Comparison of ENCODE assay signal across 9 mouse cellular contexts in genomic region chr1:43143284-43143683, GRCm38 (mm10). TPM values are rescaled to one million over a fixed set of nuclear protein-coding genes. Genes with fewer than 3 reads are reported as not detected.
DNase-seq lines count a peak whose midpoint lies in the region; ATAC-seq and TF ChIP-seq lines count a peak whose summit lies in the region.
"Had no signal": no experiment of that assay in that cellular context is flagged by ENCODE, and none has a peak within 500 bp of the region (broad histone marks: within the 10 kb centered on the region; RNA-seq: fewer than 3 reads in every experiment).

No protein-coding gene starts in this region.

- H3K4me3 ChIP-seq in cortical plate, adult 2 months (ENCODE audit: insufficient read depth, low read length): no peak overlapping the region
- H3K4me3 ChIP-seq: liver, embryonic 13.5 days had no signal

- DNase-seq in cerebellum, postnatal 14 days: peak; percentile 17 to 29
- no peak for DNase-seq in cerebellum, adult 11 months
- DNase-seq in kidney, adult 9 months: peak; percentile 38
- DNase-seq in kidney, adult 11 months: no peak
- peak; percentile 24 for DNase-seq in 416B (ENCODE audit: low read depth)
- DNase-seq in neural tube, embryonic 10.5 days (ENCODE audit: extremely low spot score, low spot score): no peak
- DNase-seq: liver, embryonic 13.5 days had no signal

- no peak for TF ChIP-seq POLR2A in cortical plate, adult 2 months (IDR thresholded peaks at IDR 0.05; ENCODE audit: extremely low read depth, insufficient read depth, low read length)

- H3K4me1 ChIP-seq in cortical plate, adult 2 months (ENCODE audit: control insufficient read depth, insufficient read depth, low read length): peaks cover 13% of the 10 kb centered on the region
- H3K4me1 ChIP-seq: liver, embryonic 13.5 days had no signal

- peak; percentile 52 for TF ChIP-seq CTCF in cortical plate, adult 2 months (IDR thresholded peaks at IDR 0.05; ENCODE audit: extremely low read depth, insufficient read depth, low read length)

- no peak overlapping the region for H3K27ac ChIP-seq in cortical plate, adult 2 months (ENCODE audit: insufficient read depth, low read length)
- H3K27ac ChIP-seq: liver, embryonic 13.5 days had no signal

- no peak for ATAC-seq in granulocyte monocyte progenitor cell, adult 5-6 weeks (replicated peaks; ENCODE audit: poor library complexity, severe bottlenecking)

RNA-seq across cellular contexts. Expression of gene AI597479, which starts 44.8 kb away (rescaled TPM):
- polyA plus RNA-seq in cortical plate, adult 2 months (2012; rRNA removed): 21.8 and 23.2 TPM in 2 replicates
- total RNA-seq in granulocyte monocyte progenitor cell, adult 5-6 weeks (2014; fragmentation: Nextera tagmentation): 9.7 and 12.7 TPM in 2 replicates
- total RNA-seq in granulocyte monocyte progenitor cell, adult 5-6 weeks (2017): 19.9 and 20.8 TPM in 2 replicates

RNA-seq across cellular contexts. Expression of gene Tgfbrap1, which starts 44.8 kb away (rescaled TPM):
- 37.2 and 37.4 TPM in 2 replicates for polyA plus RNA-seq in cortical plate, adult 2 months (2012; rRNA removed)
- total RNA-seq in granulocyte monocyte progenitor cell, adult 5-6 weeks (2014; fragmentation: Nextera tagmentation): 17.0 and 27.6 TPM in 2 replicates
- 9.0 and 11.8 TPM in 2 replicates for total RNA-seq in granulocyte monocyte progenitor cell, adult 5-6 weeks (2017)

RNA-seq across cellular contexts. Expression of gene Fhl2, which starts 53.5 kb away (rescaled TPM):
- polyA plus RNA-seq in cortical plate, adult 2 months (2012; rRNA removed): 88.7 and 98.5 TPM in 2 replicates
- not detected in 2 replicates for total RNA-seq in granulocyte monocyte progenitor cell, adult 5-6 weeks (2014; fragmentation: Nextera tagmentation)
- 0.88 TPM in 1 of 2 replicates, not detected in the other for total RNA-seq in granulocyte monocyte progenitor cell, adult 5-6 weeks (2017)

Comparison
In these comparisons a context has a peak if more than half of its experiments do, and no peak if none do; other contexts are left out.
1. DNase-seq: peak in cerebellum, postnatal 14 days (2 of 2), kidney, adult 9 months (single experiment) and 416B (single experiment); none in cerebellum, adult 11 months (single experiment), kidney, adult 11 months (single experiment) and neural tube, embryonic 10.5 days (single experiment).